Mouse (Mus musculus) adrenal gland, postnatal 25 days (tissue): ENCODE measurements around the gene Sox8. TPM values are rescaled to one million over a fixed set of nuclear protein-coding genes. Genes with fewer than 3 reads are reported as not detected.

ENCODE experiments used
- DNase-seq: peaks from one replicate; pipeline ENCODE4 v3.0.0; 2021; ENCODE audit warnings: mixed read lengths
- total RNA-seq: library from RNA; stranded (reverse); gene quantifications from 2 replicates; pipeline ENCODE4 v1.2.3, GENCODE M21; 2021

Gene Sox8
- total RNA-seq, 1 experiment from 2014 or later: 1.1 TPM

GRCm38 (mm10) chr17:25555666-25556629 is 14.5 kb downstream of the Sox8 start:
- no peak for DNase-seq

- no peak for DNase-seq
These were observed 15.3 kb downstream of the Sox8 start for GRCm38 (mm10) chr17:25555159-25555558.

GRCm38 (mm10) chr17:25551313-25551712 is 19.2 kb downstream of the Sox8 start:
- DNase-seq: no peak

GRCm38 (mm10) chr17:25550020-25550419 is 20.5 kb downstream of the Sox8 start:
- DNase-seq: no peak

- no peak for DNase-seq
These were observed 23.5 kb downstream of the Sox8 start for GRCm38 (mm10) chr17:25547026-25547425.

- no peak for DNase-seq
These were observed 28.7 kb downstream of the Sox8 start for GRCm38 (mm10) chr17:25541768-25542167.

GRCm38 (mm10) chr17:25540731-25541130 is 29.8 kb downstream of the Sox8 start:
- DNase-seq: no peak

GRCm38 (mm10) chr17:25538945-25539875 is 31.3 kb downstream of the Sox8 start:
- peak; percentile 58 for DNase-seq

GRCm38 (mm10) chr17:25530357-25531022 is 40.0 kb downstream of the Sox8 start:
- no peak for DNase-seq

GRCm38 (mm10) chr17:25522080-25522479 is 48.4 kb downstream of the Sox8 start:
- DNase-seq: no peak

- no peak for DNase-seq
These were observed 50.0 kb downstream of the Sox8 start for GRCm38 (mm10) chr17:25520492-25520891.

GRCm38 (mm10) chr17:25519511-25519910 is 51.0 kb downstream of the Sox8 start:
- DNase-seq: no peak

- no peak for DNase-seq
These were observed 52.3 kb downstream of the Sox8 start for GRCm38 (mm10) chr17:25518144-25518543.

GRCm38 (mm10) chr17:25516315-25516714 is 54.2 kb downstream of the Sox8 start:
- DNase-seq: no peak

Other genes starting within 250 kb of the Sox8 start
- gene Tpsab1, start 225.1 kb downstream of the Sox8 start, total RNA-seq: 0.58 TPM in 1 of 2 replicates, not detected in the other
- 0.58 and 1.1 TPM in 2 replicates for gene Tpsb2, start 204.4 kb downstream of the Sox8 start, total RNA-seq
- gene Tpsg1, start 201.4 kb downstream of the Sox8 start, total RNA-seq: not detected in 2 replicates
- gene Cacna1h, start 136.9 kb downstream of the Sox8 start, total RNA-seq: 100 and 109 TPM in 2 replicates
- gene Tekt4, start 116.1 kb downstream of the Sox8 start, total RNA-seq: not detected in 2 replicates
- 0.21 TPM in 1 of 2 replicates, not detected in the other for gene Sstr5, start 73.4 kb downstream of the Sox8 start, total RNA-seq
- 41.0 and 41.5 TPM in 2 replicates for gene Lmf1, start 8.4 kb upstream of the Sox8 start, total RNA-seq
- not detected in 2 replicates for gene Gng13, start 146.5 kb upstream of the Sox8 start, total RNA-seq
- gene Chtf18, start 156.7 kb upstream of the Sox8 start, total RNA-seq: 6.3 and 7.8 TPM in 2 replicates
- gene Rpusd1, start 157.0 kb upstream of the Sox8 start, total RNA-seq: 14.1 and 14.6 TPM in 2 replicates
- gene Mslnl, start 165.4 kb upstream of the Sox8 start, total RNA-seq: not detected in 2 replicates
- gene Msln, start 183.7 kb upstream of the Sox8 start, total RNA-seq: 2.2 and 3.7 TPM in 2 replicates
- 31.6 and 31.8 TPM in 2 replicates for gene Narfl, start 203.1 kb upstream of the Sox8 start, total RNA-seq
- 22.6 and 43.5 TPM in 2 replicates for gene Haghl, start 215.0 kb upstream of the Sox8 start, total RNA-seq
- gene Ccdc78, start 215.9 kb upstream of the Sox8 start, total RNA-seq: not detected in 2 replicates
- 84.7 and 102 TPM in 2 replicates for gene Fam173a, start 222.2 kb upstream of the Sox8 start, total RNA-seq
- not detected in 2 replicates for gene AC134908.4, start 225.0 kb upstream of the Sox8 start, total RNA-seq
- 22.1 and 25.5 TPM in 2 replicates for gene Metrn, start 226.4 kb upstream of the Sox8 start, total RNA-seq
- 35.5 and 40.7 TPM in 2 replicates for gene Fbxl16, start 238.4 kb upstream of the Sox8 start, total RNA-seq